Mouse (Mus musculus): ENCODE data around the gene Zfp169. TPM values are rescaled to one million over a fixed set of nuclear protein-coding genes. Genes with fewer than 3 reads are reported as not detected.

Zfp169 gene
- polyA plus RNA-seq, 1 experiment from 2014 or later = 3.6 TPM

DNA sequence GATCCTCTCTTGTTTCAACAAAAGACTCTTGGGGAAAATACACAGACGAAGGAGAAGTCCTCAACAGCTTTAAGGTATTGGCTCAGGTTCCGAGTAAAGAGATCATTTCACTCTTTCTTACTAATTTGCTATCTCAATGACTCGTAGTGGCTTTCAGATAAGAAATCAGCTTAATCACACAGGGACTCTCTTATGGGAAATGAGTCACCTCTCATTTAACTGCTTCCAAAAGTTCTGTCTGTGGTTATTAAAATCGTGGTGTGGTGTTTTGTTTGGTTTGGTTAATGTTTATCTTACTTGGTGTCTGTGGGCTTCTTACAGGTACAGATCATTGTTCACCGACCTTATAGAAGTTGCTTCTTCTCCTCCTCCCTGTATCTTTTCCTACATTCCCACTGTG, 10.8 kb downstream of the Zfp169 start:
- Histone ChIP-seq H3K4me2 (no peak overlapping the region), H3K9me3 (no peaks in the 10 kb centered on the region), H3K4me3 (no peak overlapping the region), H3K36me3 (peaks cover 20% of the 10 kb centered on the region; the same call in 1 of the 2 replicates), H3K27ac (no peak overlapping the region), H3K9ac (no peak overlapping the region), H3K4me1 (no peaks in the 10 kb centered on the region), H3K27me3 (no peaks in the 10 kb centered on the region)
- 61% methylated on average over 5 of the region's 5 CpGs for WGBS
- no peak for ATAC-seq (ENCODE audit: borderline replicate concordance, extremely low read depth, low FRiP score, low TSS enrichment)

DNA sequence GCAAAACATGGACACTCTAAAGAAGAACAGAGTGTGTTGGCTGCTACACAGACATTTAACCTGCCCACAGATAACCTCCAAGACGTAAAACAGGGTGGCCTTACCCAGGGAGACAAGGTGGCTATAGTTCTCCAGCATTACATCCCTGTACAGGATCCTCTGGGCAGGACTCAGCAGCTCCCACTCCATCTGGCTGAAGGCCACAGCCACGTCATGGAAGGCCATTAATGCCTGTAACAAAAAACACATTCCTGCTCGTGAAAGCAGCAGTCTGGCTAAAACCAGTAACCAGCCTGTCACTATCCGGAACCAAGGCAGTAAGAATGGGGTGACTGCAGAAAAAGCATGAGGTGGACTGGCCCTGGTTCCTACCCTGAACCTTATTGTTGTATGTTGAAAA, 14.6 kb downstream of the Zfp169 start:
- Histone ChIP-seq H3K36me3 (peaks cover 11% of the 10 kb centered on the region), H3K4me2 (no peak overlapping the region), H3K27me3 (no peaks in the 10 kb centered on the region), H3K27ac (no peak overlapping the region), H3K9ac (no peak overlapping the region), H3K4me1 (no peaks in the 10 kb centered on the region), H3K4me3 (no peak overlapping the region), H3K9me3 (0 out of 2 replicates have a peak, but pooled peaks cover 4% of the 10 kb centered on the region)
- 50% methylated on average over 4 of the region's 4 CpGs for WGBS
- peak; percentile 42 for ATAC-seq (ENCODE audit: borderline replicate concordance, extremely low read depth, low FRiP score, low TSS enrichment)

DNA sequence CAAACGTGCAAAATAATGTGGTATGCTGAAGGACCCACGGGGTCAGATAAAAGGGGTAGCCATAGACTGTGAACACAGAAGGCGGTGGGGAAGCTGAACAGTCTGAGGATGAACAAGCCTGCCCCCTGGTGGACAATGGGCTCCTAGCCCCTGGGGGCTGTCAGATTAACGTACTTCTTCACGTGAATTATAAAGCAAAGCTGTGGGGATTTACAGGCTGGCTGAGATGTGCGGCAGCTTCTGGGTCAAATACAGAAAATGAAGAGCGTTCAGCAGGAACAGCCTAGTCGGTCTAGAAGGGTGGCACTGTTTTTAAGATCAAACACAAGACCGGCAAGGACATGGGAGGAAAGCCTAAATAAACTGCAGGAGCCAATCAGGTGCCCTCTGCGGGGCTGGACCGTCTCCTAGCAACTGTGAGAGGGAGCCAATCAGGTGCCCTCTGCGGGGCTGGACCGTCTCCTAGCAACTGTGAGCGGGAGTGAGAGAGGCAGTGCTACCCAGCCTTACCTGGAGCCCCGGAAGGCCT, 15.5 kb downstream of the Zfp169 start:
- Histone ChIP-seq H3K4me1 (no peaks in the 10 kb centered on the region), H3K4me3 (no peak overlapping the region), H3K9ac (no peak overlapping the region), H3K9me3 (0 out of 2 replicates have a peak, but pooled peaks cover 4% of the 10 kb centered on the region), H3K27ac (no peak overlapping the region), H3K27me3 (no peaks in the 10 kb centered on the region), H3K36me3 (peaks cover 7% of the 10 kb centered on the region), H3K4me2 (no peak overlapping the region)
- 29% methylated on average over 15 of the region's 15 CpGs for WGBS
- ATAC-seq (ENCODE audit: borderline replicate concordance, extremely low read depth, low FRiP score, low TSS enrichment) = peak; percentile 81; the same call in 1 of the 2 replicates

DNA sequence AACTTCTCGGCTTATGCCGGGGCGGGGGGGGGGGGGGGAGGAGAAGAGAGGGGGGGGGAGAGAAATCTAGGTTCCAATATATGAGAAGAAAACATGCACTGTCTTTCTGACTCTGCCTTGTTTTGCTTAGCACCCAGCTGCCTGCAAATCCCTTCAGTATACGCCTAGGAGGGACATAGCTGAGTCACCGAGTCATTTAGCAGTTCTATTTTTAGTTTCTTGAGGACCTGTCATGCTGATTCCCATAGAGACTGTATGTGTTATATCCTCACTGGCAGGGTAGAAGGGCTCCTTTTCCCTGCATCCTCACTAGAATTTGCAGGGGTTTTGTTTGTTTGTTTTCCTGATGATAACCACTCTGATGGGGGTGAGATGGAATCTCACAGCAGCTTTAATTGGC, 20.1 kb downstream of the Zfp169 start:
- Histone ChIP-seq H3K4me2 (no peak overlapping the region), H3K36me3 (peaks cover 29% of the 10 kb centered on the region), H3K4me1 (no peaks in the 10 kb centered on the region), H3K4me3 (no peak overlapping the region), H3K9me3 (0 out of 2 replicates have a peak, but pooled peaks cover 4% of the 10 kb centered on the region), H3K27ac (no peak overlapping the region), H3K9ac (no peak overlapping the region), H3K27me3 (no peaks in the 10 kb centered on the region)
- no peak for ATAC-seq (ENCODE audit: borderline replicate concordance, extremely low read depth, low FRiP score, low TSS enrichment)
- 42% methylated on average over 3 of the region's 5 CpGs for WGBS

DNA sequence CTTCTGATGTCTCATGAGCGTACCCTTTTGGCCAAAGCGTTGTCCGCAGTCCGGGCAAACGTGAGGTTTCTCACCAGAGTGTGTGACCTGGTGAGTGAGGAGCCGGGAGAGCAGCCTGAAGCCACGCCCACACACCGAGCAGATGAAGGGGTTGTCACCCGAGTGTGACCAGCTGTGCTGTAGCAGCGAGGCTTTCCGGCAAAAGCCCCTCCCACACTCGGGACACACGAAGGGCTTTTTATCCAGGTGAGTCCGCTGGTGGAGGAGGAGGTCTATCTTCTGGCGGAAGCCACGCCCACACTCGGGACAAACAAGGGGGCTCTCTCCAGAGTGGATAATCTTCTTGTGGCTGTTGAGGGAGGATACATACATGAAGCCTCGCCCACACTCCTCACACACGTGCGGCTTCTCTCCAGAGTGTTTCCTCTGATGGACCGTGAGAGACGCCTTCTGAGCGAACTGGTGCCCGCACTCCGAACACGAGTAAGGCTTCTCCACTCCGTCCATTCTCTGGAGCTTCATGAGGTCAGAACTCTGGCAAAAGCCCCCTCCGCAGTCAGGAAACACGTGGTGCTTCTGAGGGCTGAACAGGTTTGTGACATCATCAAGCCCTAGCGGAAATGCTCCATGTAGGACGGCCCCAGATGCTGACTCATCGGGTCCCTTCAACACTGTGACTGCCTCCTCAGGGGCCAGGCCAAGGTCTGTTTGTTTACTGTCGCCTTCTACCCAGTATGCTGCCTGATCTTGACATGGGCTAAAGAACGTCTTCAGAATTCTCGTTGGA, 22.7 kb downstream of the Zfp169 start:
- Histone ChIP-seq H3K4me1 (no peaks in the 10 kb centered on the region), H3K4me3 (no peak overlapping the region), H3K27ac (no peak overlapping the region), H3K9ac (no peak overlapping the region), H3K27me3 (no peaks in the 10 kb centered on the region), H3K4me2 (no peak overlapping the region), H3K9me3 (0 out of 2 replicates have a peak, but pooled peaks cover 4% of the 10 kb centered on the region), H3K36me3 (peaks cover 26% of the 10 kb centered on the region)
- 80% methylated on average over 35 of the region's 35 CpGs for WGBS
- no peak for ATAC-seq (ENCODE audit: borderline replicate concordance, extremely low read depth, low FRiP score, low TSS enrichment)

DNA sequence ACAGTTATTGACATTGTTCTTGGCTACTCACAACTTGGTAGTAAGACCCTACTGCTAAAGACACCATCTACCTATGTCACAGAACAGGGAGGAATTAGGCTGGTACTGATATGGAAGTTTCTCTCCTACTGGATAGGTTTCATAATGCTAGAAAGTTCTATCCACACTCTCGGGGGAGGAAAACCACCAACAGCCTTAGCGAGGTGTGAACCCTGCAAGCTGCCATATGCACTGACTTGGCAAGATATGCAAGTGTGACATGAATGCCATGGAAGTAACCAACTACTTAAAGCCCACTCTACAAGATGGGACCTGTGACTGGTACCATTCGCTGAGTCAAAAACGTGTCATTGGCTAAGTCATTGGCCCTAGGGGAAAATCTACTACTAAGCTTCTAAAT, 29.6 kb downstream of the Zfp169 start:
- 87% methylated on average over 4 of the region's 4 CpGs for WGBS
- Histone ChIP-seq H3K4me1 (no peaks in the 10 kb centered on the region), H3K36me3 (no peaks in the 10 kb centered on the region), H3K9ac (no peak overlapping the region), H3K9me3 (no peaks in the 10 kb centered on the region), H3K4me3 (no peak overlapping the region), H3K27ac (no peak overlapping the region), H3K27me3 (no peaks in the 10 kb centered on the region), H3K4me2 (no peak overlapping the region)
- no peak for ATAC-seq (ENCODE audit: borderline replicate concordance, extremely low read depth, low FRiP score, low TSS enrichment)

DNA sequence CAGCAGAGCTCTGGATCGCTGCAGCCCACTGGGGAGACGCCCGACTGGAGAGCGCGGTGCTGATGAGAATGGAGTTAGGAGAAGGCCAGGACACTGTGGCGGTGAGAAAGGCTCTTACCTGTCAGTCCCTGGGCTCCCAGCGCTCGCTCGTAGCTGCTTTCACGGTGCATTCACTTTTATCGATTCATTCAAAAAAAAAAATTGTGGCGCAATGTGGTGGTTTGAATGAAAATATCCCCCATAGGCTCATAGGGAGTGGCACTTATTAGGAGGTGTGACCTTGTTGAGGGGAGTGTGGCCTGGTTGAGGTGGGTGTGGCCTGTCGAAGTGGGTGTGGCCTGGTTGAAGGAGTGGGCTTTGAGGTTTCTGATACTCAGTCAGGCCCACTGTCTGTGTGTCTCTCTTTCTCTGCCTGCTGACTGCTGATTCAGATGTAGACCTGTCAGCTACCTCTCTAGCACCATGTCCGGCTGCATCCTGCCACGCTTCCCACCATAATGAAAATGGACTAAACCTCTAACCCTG, 44.5 kb downstream of the Zfp169 start:
- WGBS = 54% methylated on average over 15 of the region's 15 CpGs
- no peak for ATAC-seq (ENCODE audit: borderline replicate concordance, extremely low read depth, low FRiP score, low TSS enrichment)
- no peak overlapping the region for H3K4me3 ChIP-seq

DNA sequence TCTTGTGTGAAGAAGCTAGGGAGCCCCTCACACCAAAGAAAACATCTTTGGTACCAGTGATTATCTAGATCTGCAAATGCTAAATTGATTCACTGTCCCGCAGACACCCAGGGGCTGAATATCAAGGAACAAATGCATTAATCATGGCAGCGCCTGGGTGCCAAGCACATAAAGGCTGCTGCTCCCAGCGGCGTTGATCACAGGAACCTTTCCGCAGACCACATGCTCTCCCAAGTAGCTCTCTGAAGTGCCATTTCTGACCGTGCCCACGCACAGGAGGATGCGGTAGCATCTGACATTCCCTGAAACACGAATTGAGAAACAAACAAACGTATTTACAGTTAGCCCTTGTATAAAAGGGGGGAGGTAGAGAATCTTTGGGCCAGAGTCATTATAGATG, 47.1 kb downstream of the Zfp169 start:
- no peaks in the 10 kb centered on the region for H3K9me3 ChIP-seq
- no peak overlapping the region for H3K9ac ChIP-seq
- no peaks in the 10 kb centered on the region for H3K4me1 ChIP-seq
- H3K4me2 ChIP-seq = no peak overlapping the region
- peaks cover 12% of the 10 kb centered on the region; the same call in 1 of the 2 replicates for H3K27me3 ChIP-seq
- H3K36me3 ChIP-seq = no peaks in the 10 kb centered on the region
- H3K27ac ChIP-seq = no peak overlapping the region
- no peak for ATAC-seq (ENCODE audit: borderline replicate concordance, extremely low read depth, low FRiP score, low TSS enrichment)
- WGBS = 42% methylated on average over 10 of the region's 10 CpGs
- no peak overlapping the region for H3K4me3 ChIP-seq

More for the DNA sequence above, 44.5 kb downstream of the Zfp169 start:
- Histone ChIP-seq H3K36me3 (no peaks in the 10 kb centered on the region), H3K9me3 (no peaks in the 10 kb centered on the region), H3K4me1 (no peaks in the 10 kb centered on the region), H3K27me3 (peaks cover 12% of the 10 kb centered on the region; the same call in 1 of the 2 replicates), H3K9ac (no peak overlapping the region), H3K27ac (no peak overlapping the region), H3K4me2 (no peak overlapping the region)

DNA sequence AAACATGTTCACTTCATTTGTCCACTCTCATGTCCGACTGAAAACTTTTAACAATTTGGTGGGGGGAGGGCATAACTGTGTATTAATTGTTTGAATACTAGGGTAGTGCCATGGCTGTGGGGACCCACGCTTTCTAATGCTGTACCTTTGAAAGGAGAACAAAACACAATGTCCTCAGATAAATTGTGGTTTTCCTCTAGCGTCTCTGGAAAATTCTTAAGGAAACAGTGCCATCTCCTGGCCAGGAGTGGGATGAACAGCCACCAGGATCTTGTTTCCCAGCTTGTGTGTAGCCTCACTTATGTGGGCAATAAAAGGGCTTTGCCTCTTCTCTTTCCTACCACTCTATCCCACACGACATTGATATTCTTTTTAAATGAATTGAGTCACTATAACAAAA, 49.1 kb downstream of the Zfp169 start:
- peaks cover 12% of the 10 kb centered on the region; the same call in 1 of the 2 replicates for H3K27me3 ChIP-seq
- no peaks in the 10 kb centered on the region for H3K9me3 ChIP-seq
- no peak overlapping the region for H3K9ac ChIP-seq
- WGBS = 9% methylated on average over 4 of the region's 4 CpGs
- no peaks in the 10 kb centered on the region for H3K4me1 ChIP-seq
- H3K4me3 ChIP-seq = no peak overlapping the region
- no peak overlapping the region for H3K4me2 ChIP-seq
- no peak for ATAC-seq (ENCODE audit: borderline replicate concordance, extremely low read depth, low FRiP score, low TSS enrichment)
- no peak overlapping the region for H3K27ac ChIP-seq
- H3K36me3 ChIP-seq = no peaks in the 10 kb centered on the region

DNA sequence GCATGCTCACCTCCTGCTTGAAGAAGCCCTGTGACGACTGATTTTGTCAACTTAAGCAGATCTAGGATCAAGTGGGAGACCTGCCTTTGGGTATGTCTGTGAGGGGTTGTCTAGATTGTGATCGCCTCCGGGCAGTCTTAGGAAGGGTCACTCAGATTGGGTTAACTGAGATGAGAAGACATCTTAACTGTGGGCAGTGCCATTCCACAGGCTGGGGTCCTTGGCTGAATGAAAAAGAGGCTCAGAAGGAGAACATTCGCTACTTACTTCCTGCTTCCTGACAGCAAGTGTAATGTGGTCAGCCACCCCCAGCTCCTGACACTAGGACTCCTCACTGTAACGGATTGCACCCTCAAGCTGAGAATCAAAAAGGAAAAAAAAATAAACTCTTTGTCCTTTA, 54.0 kb downstream of the Zfp169 start:
- no peak for ATAC-seq (ENCODE audit: borderline replicate concordance, extremely low read depth, low FRiP score, low TSS enrichment)
- 63% methylated on average over 5 of the region's 5 CpGs for WGBS

DNA sequence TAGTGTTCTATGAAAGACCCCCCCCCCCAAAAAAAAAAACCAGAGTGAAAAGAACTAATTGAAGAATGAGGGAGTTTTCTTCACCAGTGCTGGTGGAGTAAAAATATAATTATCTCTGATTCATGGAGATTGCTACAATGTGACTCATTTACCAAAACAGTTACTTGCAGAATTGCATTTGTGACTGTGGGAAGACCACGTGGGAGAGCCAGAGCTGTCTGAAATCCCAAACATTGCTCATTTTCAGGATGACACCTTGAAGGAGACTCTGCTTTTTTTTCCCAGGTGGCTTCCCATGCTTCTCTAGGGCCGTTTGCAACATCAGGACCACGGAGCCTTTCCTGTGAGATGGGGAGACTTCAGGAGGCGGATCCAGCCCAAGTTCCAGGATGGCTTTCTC, 65.1 kb downstream of the Zfp169 start:
- no peaks in the 10 kb centered on the region for H3K9me3 ChIP-seq
- no peak overlapping the region for H3K9ac ChIP-seq
- 37% methylated on average over 4 of the region's 4 CpGs for WGBS
- H3K4me3 ChIP-seq = no peak overlapping the region
- H3K4me2 ChIP-seq = no peak overlapping the region
- no peaks in the 10 kb centered on the region for H3K4me1 ChIP-seq
- H3K27me3 ChIP-seq = no peaks in the 10 kb centered on the region; the same call in 1 of the 2 replicates
- no peak for ATAC-seq (ENCODE audit: borderline replicate concordance, extremely low read depth, low FRiP score, low TSS enrichment)
- no peaks in the 10 kb centered on the region for H3K36me3 ChIP-seq
- no peak overlapping the region for H3K27ac ChIP-seq

More for the DNA sequence above, 54.0 kb downstream of the Zfp169 start:
- H3K36me3 ChIP-seq = no peaks in the 10 kb centered on the region
- H3K9me3 ChIP-seq = no peaks in the 10 kb centered on the region
- H3K27ac ChIP-seq = no peak overlapping the region
- H3K4me3 ChIP-seq = no peak overlapping the region
- H3K9ac ChIP-seq = no peak overlapping the region
- H3K4me1 ChIP-seq = no peaks in the 10 kb centered on the region
- H3K4me2 ChIP-seq = no peak overlapping the region
- no peaks in the 10 kb centered on the region for H3K27me3 ChIP-seq

DNA sequence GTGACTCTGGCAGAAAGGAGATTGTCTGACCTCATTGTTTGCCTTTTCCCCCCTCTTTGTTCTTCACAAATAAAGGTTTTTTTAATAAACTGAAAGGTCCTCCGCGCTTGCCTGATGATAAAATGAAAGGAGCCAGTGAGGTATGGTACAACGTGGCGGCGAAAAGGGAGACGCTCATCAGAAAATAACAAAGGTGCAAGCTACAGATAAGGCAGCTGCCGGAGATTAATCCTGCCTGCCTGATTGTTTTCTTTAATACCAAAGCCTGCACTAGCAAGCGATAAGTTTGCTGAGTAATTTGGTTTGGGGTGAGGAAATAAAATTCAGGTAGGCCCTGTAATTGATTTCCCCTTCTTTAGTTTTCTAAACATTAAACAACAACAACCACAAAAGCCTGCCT, 69.3 kb downstream of the Zfp169 start:
- H3K4me2 ChIP-seq = no peak overlapping the region
- H3K4me3 ChIP-seq = no peak overlapping the region
- ATAC-seq (ENCODE audit: borderline replicate concordance, extremely low read depth, low FRiP score, low TSS enrichment) = no peak
- no peaks in the 10 kb centered on the region for H3K36me3 ChIP-seq
- no peaks in the 10 kb centered on the region; the same call in 1 of the 2 replicates for H3K27me3 ChIP-seq
- no peaks in the 10 kb centered on the region for H3K9me3 ChIP-seq
- no peaks in the 10 kb centered on the region for H3K4me1 ChIP-seq
- H3K27ac ChIP-seq = no peak overlapping the region
- H3K9ac ChIP-seq = no peak overlapping the region
- WGBS = 19% methylated on average over 8 of the region's 8 CpGs
